Mouse (Mus musculus): ENCODE results near the gene Rab14. TPM values are rescaled to one million over a fixed set of nuclear protein-coding genes. Genes with fewer than 3 reads are reported as not detected.

Rab14 gene
- total RNA-seq, 2 experiments from 2014 or later = 71.3 to 79.2 TPM

- no peak for ATAC-seq (replicated peaks; ENCODE audit: low FRiP score, poor library complexity, severe bottlenecking)
These were observed 42.6 kb downstream of the Rab14 start for GRCm38 (mm10) chr2:35158358-35158757.

GRCm38 (mm10) chr2:35157836-35158235 lies 43.1 kb downstream of the Rab14 start:
- no peak for ATAC-seq (replicated peaks; ENCODE audit: low FRiP score, poor library complexity, severe bottlenecking)

GRCm38 (mm10) chr2:35156985-35157384 lies 43.9 kb downstream of the Rab14 start:
- ATAC-seq (replicated peaks; ENCODE audit: low FRiP score, poor library complexity, severe bottlenecking) = no peak

- no peak for ATAC-seq (replicated peaks; ENCODE audit: low FRiP score, poor library complexity, severe bottlenecking)
These were observed 46.9 kb downstream of the Rab14 start for GRCm38 (mm10) chr2:35153844-35154554.

- no peak for ATAC-seq (replicated peaks; ENCODE audit: low FRiP score, poor library complexity, severe bottlenecking)
These were observed 47.7 kb downstream of the Rab14 start for GRCm38 (mm10) chr2:35153179-35153578.

- ATAC-seq (replicated peaks; ENCODE audit: low FRiP score, poor library complexity, severe bottlenecking) = no peak
These were observed 49.5 kb downstream of the Rab14 start for GRCm38 (mm10) chr2:35151303-35151882.

- ATAC-seq (replicated peaks; ENCODE audit: low FRiP score, poor library complexity, severe bottlenecking) = no peak
These were observed 52.1 kb downstream of the Rab14 start for GRCm38 (mm10) chr2:35148806-35149205.

- no peak for ATAC-seq (replicated peaks; ENCODE audit: low FRiP score, poor library complexity, severe bottlenecking)
These were observed 59.2 kb downstream of the Rab14 start for GRCm38 (mm10) chr2:35141673-35142072.

- no peak for ATAC-seq (replicated peaks; ENCODE audit: low FRiP score, poor library complexity, severe bottlenecking)
These were observed 62.3 kb downstream of the Rab14 start for GRCm38 (mm10) chr2:35138576-35138975.

- ATAC-seq (replicated peaks; ENCODE audit: low FRiP score, poor library complexity, severe bottlenecking) = no peak
These were observed 67.0 kb downstream of the Rab14 start for GRCm38 (mm10) chr2:35133891-35134290.

- no peak for ATAC-seq (replicated peaks; ENCODE audit: low FRiP score, poor library complexity, severe bottlenecking)
These were observed 68.3 kb downstream of the Rab14 start for GRCm38 (mm10) chr2:35132662-35133055.

- ATAC-seq (replicated peaks; ENCODE audit: low FRiP score, poor library complexity, severe bottlenecking) = peak; percentile 98
These were observed 68.8 kb downstream of the Rab14 start for GRCm38 (mm10) chr2:35131991-35132661.

- ATAC-seq (replicated peaks; ENCODE audit: low FRiP score, poor library complexity, severe bottlenecking) = no peak
These were observed 69.4 kb downstream of the Rab14 start for GRCm38 (mm10) chr2:35131491-35131890.

Other genes with a start within 250 kb of the Rab14 start
- gene Traf1, start 239.3 kb downstream of the Rab14 start, total RNA-seq (2015; ENCODE audit: low replicate concordance) = 1.1 and 1.3 TPM in 2 replicates
- gene Traf1, start 239.3 kb downstream of the Rab14 start, total RNA-seq (2017; ENCODE audit: low replicate concordance) = 1.3 TPM in 1 of 2 replicates, not detected in the other
- gene Hc, start 139.7 kb downstream of the Rab14 start, total RNA-seq (2015; ENCODE audit: low replicate concordance) = not detected in 2 replicates
- gene Hc, start 139.7 kb downstream of the Rab14 start, total RNA-seq (2017; ENCODE audit: low replicate concordance) = not detected in 2 replicates
- not detected in 2 replicates for gene AI182371, start 99.6 kb downstream of the Rab14 start, total RNA-seq (2015; ENCODE audit: low replicate concordance)
- gene AI182371, start 99.6 kb downstream of the Rab14 start, total RNA-seq (2017; ENCODE audit: low replicate concordance) = 1.3 TPM in 1 of 2 replicates, not detected in the other
- gene Cntrl, start 91.6 kb downstream of the Rab14 start, total RNA-seq (2015; ENCODE audit: low replicate concordance) = 86.1 and 116 TPM in 2 replicates
- 78.9 and 99.0 TPM in 2 replicates for gene Cntrl, start 91.6 kb downstream of the Rab14 start, total RNA-seq (2017; ENCODE audit: low replicate concordance)
- 5.9 and 10.1 TPM in 2 replicates for gene Gsn, start 55.3 kb upstream of the Rab14 start, total RNA-seq (2015; ENCODE audit: low replicate concordance)
- 6.7 and 15.5 TPM in 2 replicates for gene Gsn, start 55.3 kb upstream of the Rab14 start, total RNA-seq (2017; ENCODE audit: low replicate concordance)
- 563 and 590 TPM in 2 replicates for gene Stom, start 135.9 kb upstream of the Rab14 start, total RNA-seq (2015; ENCODE audit: low replicate concordance)
- gene Stom, start 135.9 kb upstream of the Rab14 start, total RNA-seq (2017; ENCODE audit: low replicate concordance) = 638 and 692 TPM in 2 replicates
- not detected in 2 replicates for gene 4930568D16Rik, start 166.6 kb upstream of the Rab14 start, total RNA-seq (2015; ENCODE audit: low replicate concordance)
- gene 4930568D16Rik, start 166.6 kb upstream of the Rab14 start, total RNA-seq (2017; ENCODE audit: low replicate concordance) = not detected in 2 replicates
- not detected in 2 replicates for gene 4930402F06Rik, start 196.1 kb upstream of the Rab14 start, total RNA-seq (2015; ENCODE audit: low replicate concordance)
- not detected in 2 replicates for gene 4930402F06Rik, start 196.1 kb upstream of the Rab14 start, total RNA-seq (2017; ENCODE audit: low replicate concordance)

All from erythroid progenitor cell, adult 5-6 weeks (primary cell).